Mouse (Mus musculus) gastrocnemius, postnatal 14 days (tissue): Measurements from ENCODE around the gene S100a5. TPM values are rescaled to one million over a fixed set of nuclear protein-coding genes. Genes with fewer than 3 reads are reported as not detected.
A peak's percentile ranks its signal among the peaks of the same experiment; 100 is the strongest.

Source experiments
- DNase-seq: peaks from one replicate; pipeline ENCODE4 v3.0.0; 2021; ENCODE audit warnings: mixed read lengths
- intact Hi-C: fragments of 180-260 bp; cut with DNase I; formaldehyde crosslinking; loops from one replicate; pipeline ENCODE4 v1.15.1; 2025; ENCODE audit warnings: low total_unique reads
- total RNA-seq, 2 experiments: library from RNA; stranded (reverse); gene quantifications; 2 replicates each; pipeline ENCODE4 v1.2.3; 2021

The S100a5 gene
- total RNA-seq, 2 experiments from 2014 or later: not detected

DNA sequence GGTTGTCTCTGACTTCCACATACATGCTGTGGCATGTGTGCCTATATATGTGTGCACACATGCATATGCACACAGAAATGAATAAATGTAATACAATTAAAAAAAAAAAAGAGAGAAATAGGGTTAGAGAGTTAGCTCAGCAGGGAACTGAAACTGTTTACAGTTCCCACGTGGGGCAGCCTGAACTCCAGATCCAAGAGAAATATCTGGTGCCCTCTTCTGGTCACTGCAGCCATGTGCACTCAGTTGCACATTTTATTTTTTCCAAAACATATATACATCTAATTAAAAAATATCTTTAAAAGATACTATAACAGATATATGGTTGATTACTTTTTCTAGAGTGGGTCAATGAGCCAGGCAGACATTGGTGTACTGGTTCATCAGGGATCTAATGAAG lies 9.3 kb downstream of the S100a5 start:
- intact Hi-C loops: loop anchor here (5.0 kb wide), 2 partner anchors 35 to 90 kb away; partner anchors contain the start of gene S100a14
- no peak for DNase-seq

GRCm38 (mm10) chr3:90621552-90621951 lies 13.2 kb downstream of the S100a5 start:
- intact Hi-C loops: no loop called here
- DNase-seq: no peak

GRCm38 (mm10) chr3:90623435-90624071 lies 15.2 kb downstream of the S100a5 start:
- intact Hi-C loops: no loop called here
- DNase-seq: peak; percentile 63

DNA sequence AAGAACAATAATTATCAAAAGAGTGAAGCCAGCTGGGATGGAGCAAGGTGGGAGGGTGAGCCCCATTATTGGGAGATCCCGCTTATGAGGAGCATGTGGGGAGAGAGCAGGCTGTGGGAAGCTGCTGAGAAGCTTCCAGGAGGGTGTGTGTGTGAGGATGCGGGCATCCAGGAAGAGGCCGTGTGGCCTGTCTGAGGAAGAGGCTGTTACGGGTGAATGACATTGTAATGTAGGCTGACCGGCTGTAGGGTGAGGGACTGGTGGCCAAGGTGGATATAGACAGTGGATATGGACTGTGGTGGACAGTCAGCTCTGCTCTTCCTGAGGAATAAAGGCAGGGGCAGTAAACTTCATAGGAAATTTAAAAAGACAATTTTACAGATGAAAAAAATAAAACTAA lies 17.2 kb downstream of the S100a5 start:
- DNase-seq: no peak
- intact Hi-C loops: no loop called here

- intact Hi-C loops: no loop called here
- DNase-seq: no peak
Observed at GRCm38 (mm10) chr3:90626266-90627021, 18.1 kb downstream of the S100a5 start.

DNA sequence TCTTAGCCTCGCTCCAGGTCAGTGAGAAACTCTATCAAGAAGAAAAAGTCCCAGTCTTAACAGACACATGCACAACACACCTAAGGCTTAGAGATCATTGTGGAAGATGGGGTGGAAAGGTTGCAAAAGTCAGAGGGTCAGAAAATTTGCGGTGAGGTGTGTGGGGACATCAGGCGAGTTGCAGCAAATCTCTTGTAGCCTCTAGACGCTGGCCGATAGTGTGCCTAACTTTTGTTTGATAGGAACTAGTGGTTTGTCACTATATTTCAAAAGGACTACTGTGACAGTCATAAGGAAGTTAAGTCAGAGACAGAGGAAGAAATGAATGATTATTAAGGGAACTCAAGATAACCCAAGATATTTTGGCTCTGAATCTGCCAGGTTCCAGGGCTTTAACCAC lies 19.0 kb downstream of the S100a5 start:
- DNase-seq: no peak
- intact Hi-C loops: no loop called here

- no peak for DNase-seq
- intact Hi-C loops: no loop called here
Observed at GRCm38 (mm10) chr3:90627807-90628206, 19.5 kb downstream of the S100a5 start.

GRCm38 (mm10) chr3:90629298-90629697 lies 21.0 kb downstream of the S100a5 start:
- intact Hi-C loops: no loop called here
- no peak for DNase-seq

DNA sequence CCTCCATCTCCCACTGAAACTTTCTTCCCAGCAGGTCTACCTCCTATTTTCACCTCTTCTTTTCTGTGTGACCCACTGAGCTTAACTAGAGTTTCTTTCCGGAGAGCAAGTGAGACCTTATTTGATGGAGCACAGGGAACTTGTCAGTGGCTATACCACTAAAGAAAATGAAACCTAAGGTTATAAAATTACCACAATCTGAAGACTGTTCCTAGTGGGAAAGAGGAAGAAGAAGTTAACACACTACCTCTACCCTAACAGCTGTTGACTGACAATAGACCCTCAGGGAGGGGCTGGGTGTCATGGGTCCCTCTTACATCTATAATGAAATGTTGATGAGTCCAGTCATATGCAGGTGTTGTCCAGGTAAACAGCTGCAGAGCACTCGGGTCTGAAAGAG lies 23.7 kb downstream of the S100a5 start:
- intact Hi-C loops: no loop called here
- no peak for DNase-seq

DNA sequence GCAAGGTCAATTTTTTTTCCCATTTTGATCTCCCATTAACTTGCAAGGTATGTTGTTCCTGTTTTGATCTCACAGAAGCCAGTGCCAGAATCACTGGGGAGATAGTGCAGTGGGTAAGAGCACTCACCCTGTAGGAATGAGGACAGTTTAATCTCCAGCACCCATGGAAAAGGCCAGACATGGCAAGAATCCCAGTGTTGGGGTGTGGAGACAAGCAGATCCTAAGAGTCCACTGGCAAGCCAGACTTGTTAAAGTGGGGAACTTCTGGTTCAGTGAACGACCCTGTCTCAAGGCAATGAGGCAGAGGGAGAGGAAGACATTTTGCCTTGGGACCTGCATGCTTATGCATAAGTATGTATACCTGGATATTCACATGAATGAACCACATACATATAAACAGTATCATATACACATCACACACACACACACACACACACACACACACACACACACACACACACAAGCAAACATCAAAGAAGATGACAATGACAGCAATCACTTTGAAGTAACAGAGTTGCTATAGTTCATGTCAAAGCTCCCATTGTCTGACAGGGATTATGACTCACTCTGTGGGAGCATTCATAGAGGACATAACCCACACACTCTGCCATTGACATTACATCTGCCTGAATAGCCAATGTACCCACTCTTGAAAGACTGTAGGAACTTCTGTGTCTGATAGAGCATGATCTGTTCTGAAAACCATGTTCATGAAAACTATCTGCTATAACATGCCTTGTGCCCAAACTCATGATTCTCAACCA lies 30.4 kb downstream of the S100a5 start:
- DNase-seq: no peak
- intact Hi-C loops: no loop called here

DNA sequence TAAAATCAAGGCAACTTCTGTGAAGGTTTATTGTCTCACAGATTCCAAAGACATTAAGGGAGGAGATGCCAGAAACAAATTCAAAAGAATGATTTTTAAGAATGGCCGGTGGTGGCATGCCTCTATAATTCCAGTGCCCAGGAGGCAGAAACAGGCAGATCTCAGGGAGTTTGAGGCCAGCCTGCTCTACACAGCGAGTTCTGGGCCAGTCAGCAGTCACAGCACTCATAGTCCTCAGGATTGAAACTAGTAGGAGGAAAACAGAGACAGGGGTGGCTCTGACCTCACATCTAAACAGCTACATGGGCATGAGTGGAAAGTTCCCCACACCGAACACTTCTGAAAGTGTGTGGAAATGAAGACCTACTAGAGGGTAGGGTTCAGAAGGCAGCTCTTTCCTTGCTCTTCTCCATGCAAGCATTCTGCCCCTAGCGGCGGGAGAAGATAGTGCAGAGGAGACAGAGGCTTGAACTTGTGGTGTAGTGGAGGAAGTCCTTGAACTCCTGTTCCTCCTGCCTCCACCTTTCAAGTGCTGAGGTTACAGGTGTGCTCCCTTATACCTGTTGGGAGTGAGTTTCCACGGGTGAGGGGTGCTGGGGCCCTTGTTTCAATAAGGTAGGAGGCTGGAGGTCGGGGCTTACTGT lies 31.3 kb downstream of the S100a5 start:
- DNase-seq: no peak
- intact Hi-C loops: no loop called here

GRCm38 (mm10) chr3:90640981-90641380 lies 32.7 kb downstream of the S100a5 start:
- intact Hi-C loops: no loop called here
- no peak for DNase-seq

- intact Hi-C loops: no loop called here
- DNase-seq: peak; percentile 28
Observed at GRCm38 (mm10) chr3:90644220-90644619, 35.9 kb downstream of the S100a5 start.

DNA sequence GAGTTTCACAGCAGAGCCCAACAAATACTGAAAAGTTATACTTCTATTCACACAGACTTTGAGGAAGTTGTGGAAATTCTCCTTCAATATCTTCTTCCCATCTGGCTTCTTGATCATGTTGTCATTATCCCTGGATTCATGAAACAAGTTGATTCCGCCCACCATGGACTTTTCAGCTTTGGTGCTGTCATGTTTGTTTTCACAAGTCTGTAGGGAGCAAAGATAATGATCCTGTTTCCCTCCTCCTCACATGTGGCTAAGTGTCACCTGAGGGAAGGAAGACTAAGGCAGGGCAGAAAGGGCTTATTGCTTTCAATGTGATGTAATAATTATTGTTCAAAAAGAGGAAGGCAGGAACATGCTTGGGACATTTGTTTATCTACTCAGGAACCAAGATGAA lies 39.0 kb downstream of the S100a5 start:
- no peak for DNase-seq
- intact Hi-C loops: no loop called here

- intact Hi-C loops: no loop called here
- no peak for DNase-seq
Observed at GRCm38 (mm10) chr3:90648981-90649380, 40.7 kb downstream of the S100a5 start.

- intact Hi-C loops: no loop called here
- DNase-seq: no peak
Observed at GRCm38 (mm10) chr3:90649832-90650231, 41.5 kb downstream of the S100a5 start.

GRCm38 (mm10) chr3:90652878-90653508 lies 44.7 kb downstream of the S100a5 start:
- DNase-seq: peak; percentile 68
- intact Hi-C loops: no loop called here

DNA sequence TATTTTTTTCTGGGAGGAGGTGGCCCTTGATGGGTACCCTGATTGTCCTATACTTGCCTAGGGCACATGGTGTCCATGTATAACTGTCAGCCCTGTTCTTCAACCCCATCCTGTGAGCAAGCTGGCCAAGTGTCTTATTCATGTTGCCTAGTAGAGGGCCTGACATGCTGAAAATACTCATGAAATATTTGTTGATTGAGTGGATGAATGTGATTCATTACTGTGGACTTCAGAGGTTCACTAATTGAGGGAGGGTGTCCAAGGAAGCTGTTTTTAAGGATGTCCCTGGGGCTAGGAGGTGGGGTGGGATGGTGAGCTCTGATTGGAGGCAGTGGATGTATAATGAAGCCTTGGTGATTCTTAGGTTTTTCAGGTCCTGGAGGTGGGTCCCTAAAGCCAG lies 45.4 kb downstream of the S100a5 start, which contains the start of gene S100a7a:
Gene S100a7a, plus strand, starts transcription at position 301 of the 400 bp plus-strand sequence.
- DNase-seq: no peak
- intact Hi-C loops: no loop called here

DNA sequence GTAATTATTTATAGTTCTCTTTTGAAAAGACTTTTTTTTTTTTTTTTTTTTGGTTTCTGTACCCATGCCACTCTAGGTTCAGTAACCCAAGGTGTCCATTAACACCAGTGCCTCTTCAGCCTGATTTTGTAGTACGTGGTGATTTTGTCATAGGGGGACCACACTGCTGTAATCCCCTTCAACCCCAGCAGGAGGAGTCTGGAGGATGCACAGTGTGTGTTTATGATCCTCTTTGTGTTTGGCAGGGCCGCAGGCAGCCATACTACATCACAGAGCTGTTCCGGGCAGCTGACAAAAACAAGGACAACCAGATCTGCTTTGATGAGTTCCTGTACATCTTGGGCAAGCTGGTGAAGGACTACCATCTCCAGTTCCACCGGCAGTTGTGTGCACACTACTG lies 49.1 kb downstream of the S100a5 start:
- intact Hi-C loops: no loop called here
- DNase-seq: no peak
